7 mouse cellular contexts compared by ENCODE assay signal in genomic region chr6:129423734-129424072, GRCm38 (mm10). TPM values are rescaled to one million over a fixed set of nuclear protein-coding genes. Genes with fewer than 3 reads are reported as not detected.
DNase-seq lines count a peak whose midpoint lies in the region; ATAC-seq and TF ChIP-seq lines count a peak whose summit lies in the region.

No protein-coding gene starts in this region.

- H3K27ac ChIP-seq in embryonic facial prominence, embryonic 10.5 days (replicated peaks) = no peak overlapping the region
- peak overlapping the region; percentile 44 for H3K27ac ChIP-seq in heart, adult 2 months
- H3K27ac ChIP-seq in limb, embryonic 12.5 days = no peak overlapping the region
- H3K27ac ChIP-seq in midbrain, embryonic 16.5 days (ENCODE audit: low read length) = no peak overlapping the region

- intact Hi-C loops in heart, adult 2 months (cut with DNase I) = loop anchor here (2.0 kb wide), 2 partner anchors 15 to 29 kb away; partner anchors contain the start of gene Clec9a

- 0 out of 2 replicates have a peak, but pooled peaks have one; percentile 99 for TF ChIP-seq CTCF in heart, adult 2 months (IDR thresholded peaks at IDR 0.05)

- H3K27me3 ChIP-seq in embryonic facial prominence, embryonic 10.5 days (replicated peaks; ENCODE audit: low read depth, poor library complexity, severe bottlenecking) = no peaks in the 10 kb centered on the region
- no peaks in the 10 kb centered on the region for H3K27me3 ChIP-seq in heart, adult 2 months (ENCODE audit: control insufficient read depth, insufficient read depth, low read length)
- no peaks in the 10 kb centered on the region for H3K27me3 ChIP-seq in limb, embryonic 12.5 days
- no peaks in the 10 kb centered on the region for H3K27me3 ChIP-seq in midbrain, embryonic 16.5 days (ENCODE audit: control insufficient read depth, insufficient read depth, low read depth, low read length)

- ATAC-seq in limb, embryonic 12.5 days (ENCODE audit: insufficient number of reproducible peaks, insufficient read depth, low FRiP score, low TSS enrichment, low read depth) = peak; percentile 69; the same call in 1 of the 2 replicates
- peak; percentile 82 for ATAC-seq in midbrain, embryonic 16.5 days

- no peak for TF ChIP-seq POLR2A in heart, adult 2 months (IDR thresholded peaks at IDR 0.05; ENCODE audit: insufficient read depth, low read depth, low read length)

- H3K4me2 ChIP-seq in limb, embryonic 12.5 days = no peak overlapping the region
- H3K4me2 ChIP-seq in midbrain, embryonic 16.5 days (ENCODE audit: low read length) = no peak overlapping the region

- H3K79me2 ChIP-seq in heart, adult 2 months (replicated peaks; ENCODE audit: control insufficient read depth, insufficient read depth, low read length) = no peaks in the 10 kb centered on the region

- H3K9ac ChIP-seq in heart, adult 2 months (ENCODE audit: low read depth, low read length) = no peak overlapping the region
- no peak overlapping the region for H3K9ac ChIP-seq in limb, embryonic 12.5 days (replicated peaks)
- no peak overlapping the region for H3K9ac ChIP-seq in midbrain, embryonic 16.5 days (ENCODE audit: low read depth, low read length)

- 12% methylated on average over 1 of the region's 1 CpGs for WGBS in embryonic facial prominence, embryonic 10.5 days
- 16% methylated on average over 1 of the region's 1 CpGs for WGBS in heart, adult 2 months
- WGBS in limb, embryonic 12.5 days = 3% methylated on average over 1 of the region's 1 CpGs
- WGBS in midbrain, embryonic 16.5 days = 29% methylated on average over 1 of the region's 1 CpGs

- peak; percentile 88 for DNase-seq in adrenal gland, postnatal 14 days
- DNase-seq in embryonic facial prominence, embryonic 10.5 days (ENCODE audit: low spot score) = peak; percentile 73
- DNase-seq in heart, adult 2 months = peak; percentile 79 to 88
- peak; percentile 76 to 90 for DNase-seq in kidney, adult 8-10 months
- peak; percentile 51 to 71 for DNase-seq in spleen, postnatal 10 days (ENCODE audit: low spot score in 2 of 2)

- no peak overlapping the region for H3K4me3 ChIP-seq in embryonic facial prominence, embryonic 10.5 days
- no peak overlapping the region for H3K4me3 ChIP-seq in heart, adult 2 months
- H3K4me3 ChIP-seq in limb, embryonic 12.5 days (replicated peaks) = no peak overlapping the region
- no peak overlapping the region for H3K4me3 ChIP-seq in midbrain, embryonic 16.5 days (ENCODE audit: low read depth, low read length)

- H3K4me1 ChIP-seq in embryonic facial prominence, embryonic 10.5 days = no peaks in the 10 kb centered on the region
- peaks cover 11% of the 10 kb centered on the region for H3K4me1 ChIP-seq in heart, adult 2 months (ENCODE audit: control insufficient read depth, insufficient read depth, low read length)
- peaks cover 11% of the 10 kb centered on the region for H3K4me1 ChIP-seq in limb, embryonic 12.5 days (replicated peaks)
- H3K4me1 ChIP-seq in midbrain, embryonic 16.5 days (ENCODE audit: control insufficient read depth, insufficient read depth, low read length) = no peaks in the 10 kb centered on the region; the same call in 1 of the 2 replicates

- H3K9me3 ChIP-seq in embryonic facial prominence, embryonic 10.5 days = no peaks in the 10 kb centered on the region
- H3K9me3 ChIP-seq in limb, embryonic 12.5 days = no peaks in the 10 kb centered on the region
- H3K9me3 ChIP-seq in midbrain, embryonic 16.5 days (replicated peaks; ENCODE audit: control insufficient read depth, low read length, poor library complexity, severe bottlenecking) = no peaks in the 10 kb centered on the region

- H3K36me3 ChIP-seq in embryonic facial prominence, embryonic 10.5 days (replicated peaks) = no peaks in the 10 kb centered on the region
- H3K36me3 ChIP-seq in heart, adult 2 months (ENCODE audit: control insufficient read depth, insufficient read depth, low read length) = peaks cover 4% of the 10 kb centered on the region
- no peaks in the 10 kb centered on the region for H3K36me3 ChIP-seq in limb, embryonic 12.5 days
- no peaks in the 10 kb centered on the region for H3K36me3 ChIP-seq in midbrain, embryonic 16.5 days (ENCODE audit: control insufficient read depth, insufficient read depth, low read length)

- TF ChIP-seq EP300 in heart, adult 2 months (IDR thresholded peaks at IDR 0.05; ENCODE audit: insufficient read depth, low read depth, low read length) = no peak

RNA-seq across cellular contexts. Expression of gene Clec9a, which starts 15.0 kb away (rescaled TPM):
- 0.82 and 1.4 TPM in 2 replicates for total RNA-seq in adrenal gland, postnatal 14 days (2021)
- polyA plus RNA-seq in embryonic facial prominence, embryonic 10.5 days (2016; fragmentation: Nextera tagmentation; extraction: Ambion mirVana) = 0.19 and 0.50 TPM in 2 replicates
- under 1 TPM in 1 of 2 experiments, not detected in 1; 0.14 TPM for total RNA-seq in heart, adult 2 months (2021)
- 0.68 and 1.4 TPM in 2 replicates for polyA plus RNA-seq in heart, adult 2 months (2012; rRNA removed)
- polyA plus RNA-seq in limb, embryonic 12.5 days (2016; fragmentation: Nextera tagmentation; extraction: Ambion mirVana) = 0.10 TPM in 1 of 2 replicates, not detected in the other
- polyA plus RNA-seq in midbrain, embryonic 16.5 days (2015; fragmentation: Nextera tagmentation; extraction: Ambion mirVana) = 0.45 and 0.47 TPM in 2 replicates

RNA-seq across cellular contexts. Expression of gene Clec1b, which starts 26.6 kb away (rescaled TPM):
- total RNA-seq in adrenal gland, postnatal 14 days (2021) = 2.4 and 3.1 TPM in 2 replicates
- 12.7 and 13.3 TPM in 2 replicates for polyA plus RNA-seq in embryonic facial prominence, embryonic 10.5 days (2016; fragmentation: Nextera tagmentation; extraction: Ambion mirVana)
- total RNA-seq in heart, adult 2 months (2021) = 1 to 10 TPM; 1.5 to 5.7 TPM
- 1.7 and 2.8 TPM in 2 replicates for polyA plus RNA-seq in heart, adult 2 months (2012; rRNA removed)
- polyA plus RNA-seq in limb, embryonic 12.5 days (2016; fragmentation: Nextera tagmentation; extraction: Ambion mirVana) = 3.7 and 4.5 TPM in 2 replicates
- 0.34 and 0.65 TPM in 2 replicates for polyA plus RNA-seq in midbrain, embryonic 16.5 days (2015; fragmentation: Nextera tagmentation; extraction: Ambion mirVana)

RNA-seq across cellular contexts. Expression of gene Clec1a, which starts 28.1 kb away (rescaled TPM):
- 7.9 and 14.0 TPM in 2 replicates for total RNA-seq in adrenal gland, postnatal 14 days (2021)
- polyA plus RNA-seq in embryonic facial prominence, embryonic 10.5 days (2016; fragmentation: Nextera tagmentation; extraction: Ambion mirVana) = 0.82 and 0.89 TPM in 2 replicates
- total RNA-seq in heart, adult 2 months (2021) = 10 to 100 TPM; 10.6 to 12.4 TPM
- 3.4 and 6.9 TPM in 2 replicates for polyA plus RNA-seq in heart, adult 2 months (2012; rRNA removed)
- 1.3 and 1.7 TPM in 2 replicates for polyA plus RNA-seq in limb, embryonic 12.5 days (2016; fragmentation: Nextera tagmentation; extraction: Ambion mirVana)
- polyA plus RNA-seq in midbrain, embryonic 16.5 days (2015; fragmentation: Nextera tagmentation; extraction: Ambion mirVana) = 1.6 and 2.1 TPM in 2 replicates

RNA-seq across cellular contexts. Expression of gene Clec12b, which starts 38.0 kb away (rescaled TPM):
- total RNA-seq in adrenal gland, postnatal 14 days (2021) = 0.26 TPM in 1 of 2 replicates, not detected in the other
- polyA plus RNA-seq in embryonic facial prominence, embryonic 10.5 days (2016; fragmentation: Nextera tagmentation; extraction: Ambion mirVana) = not detected in 2 replicates
- total RNA-seq in heart, adult 2 months (2021) = under 1 TPM; 0.16 to 0.23 TPM
- polyA plus RNA-seq in heart, adult 2 months (2012; rRNA removed) = 0.20 and 0.70 TPM in 2 replicates
- not detected in 2 replicates for polyA plus RNA-seq in limb, embryonic 12.5 days (2016; fragmentation: Nextera tagmentation; extraction: Ambion mirVana)
- 0.45 TPM in 1 of 2 replicates, not detected in the other for polyA plus RNA-seq in midbrain, embryonic 16.5 days (2015; fragmentation: Nextera tagmentation; extraction: Ambion mirVana)
